Mouse (Mus musculus): ENCODE measurements around the gene Gzma. TPM values are rescaled to one million over a fixed set of nuclear protein-coding genes. Genes with fewer than 3 reads are reported as not detected.

Gene Gzma
- polyA plus RNA-seq, 1 experiment from 2014 or later, result not detected

- ATAC-seq (ENCODE audit: low FRiP score, low TSS enrichment) (no peak), DNase-seq (peak; percentile 63)
- Histone ChIP-seq H3K27me3 (ENCODE audit: control insufficient read depth, insufficient read depth, low read length) (no peaks in the 10 kb centered on the region), H3K4me1 (ENCODE audit: control insufficient read depth, insufficient read depth, low read length) (no peaks in the 10 kb centered on the region), H3K9ac (replicated peaks; ENCODE audit: low read length) (no peak overlapping the region), H3K27ac (replicated peaks; ENCODE audit: low read depth, low read length) (no peak overlapping the region), H3K36me3 (ENCODE audit: control insufficient read depth, insufficient read depth, low read length) (no peaks in the 10 kb centered on the region), H3K4me2 (ENCODE audit: low read length) (no peak overlapping the region), H3K9me3 (ENCODE audit: control insufficient read depth, low read length) (no peaks in the 10 kb centered on the region), H3K4me3 (replicated peaks; ENCODE audit: low read depth, low read length) (no peak overlapping the region)
- WGBS, result 35% methylated on average over 8 of the region's 8 CpGs
Observed at GRCm38 (mm10) chr13:113055826-113056225, 45.0 kb downstream of the Gzma start.

GRCm38 (mm10) chr13:113054230-113054629 lies 46.6 kb downstream of the Gzma start:
- H3K9me3 ChIP-seq (ENCODE audit: control insufficient read depth, low read length), result no peaks in the 10 kb centered on the region
- H3K4me1 ChIP-seq (ENCODE audit: control insufficient read depth, insufficient read depth, low read length), result no peaks in the 10 kb centered on the region
- H3K9ac ChIP-seq (replicated peaks; ENCODE audit: low read length), result no peak overlapping the region
- H3K27me3 ChIP-seq (ENCODE audit: control insufficient read depth, insufficient read depth, low read length), result no peaks in the 10 kb centered on the region
- no peaks in the 10 kb centered on the region for H3K36me3 ChIP-seq (ENCODE audit: control insufficient read depth, insufficient read depth, low read length)
- ATAC-seq (ENCODE audit: low FRiP score, low TSS enrichment) (no peak), DNase-seq (no peak)
- 96% methylated on average over 8 of the region's 8 CpGs for WGBS
- no peak overlapping the region for H3K4me2 ChIP-seq (ENCODE audit: low read length)
- H3K27ac ChIP-seq (replicated peaks; ENCODE audit: low read depth, low read length), result no peak overlapping the region
- H3K4me3 ChIP-seq (replicated peaks; ENCODE audit: low read depth, low read length), result no peak overlapping the region

GRCm38 (mm10) chr13:113047647-113048046 lies 53.1 kb downstream of the Gzma start:
- ATAC-seq (ENCODE audit: low FRiP score, low TSS enrichment), result no peak

GRCm38 (mm10) chr13:113047018-113047417 lies 53.8 kb downstream of the Gzma start:
- Histone ChIP-seq H3K27ac (replicated peaks; ENCODE audit: low read depth, low read length) (no peak overlapping the region), H3K4me2 (ENCODE audit: low read length) (no peak overlapping the region), H3K4me1 (ENCODE audit: control insufficient read depth, insufficient read depth, low read length) (peaks cover 2% of the 10 kb centered on the region; the same call in 1 of the 2 replicates), H3K4me3 (replicated peaks; ENCODE audit: low read depth, low read length) (no peak overlapping the region), H3K27me3 (ENCODE audit: control insufficient read depth, insufficient read depth, low read length) (no peaks in the 10 kb centered on the region), H3K9me3 (ENCODE audit: control insufficient read depth, low read length) (no peaks in the 10 kb centered on the region), H3K36me3 (ENCODE audit: control insufficient read depth, insufficient read depth, low read length) (no peaks in the 10 kb centered on the region), H3K9ac (replicated peaks; ENCODE audit: low read length) (no peak overlapping the region)
- DNase-seq, result no peak
- 0 out of 2 replicates have a peak, but pooled peaks have one; percentile 25 for ATAC-seq (ENCODE audit: low FRiP score, low TSS enrichment)

More at GRCm38 (mm10) chr13:113047647-113048046, 53.1 kb downstream of the Gzma start:
- WGBS, result 66% methylated on average over 3 of the region's 3 CpGs
- no peaks in the 10 kb centered on the region for H3K27me3 ChIP-seq (ENCODE audit: control insufficient read depth, insufficient read depth, low read length)
- peaks cover 2% of the 10 kb centered on the region; the same call in 1 of the 2 replicates for H3K4me1 ChIP-seq (ENCODE audit: control insufficient read depth, insufficient read depth, low read length)
- H3K4me3 ChIP-seq (replicated peaks; ENCODE audit: low read depth, low read length), result no peak overlapping the region
- H3K27ac ChIP-seq (replicated peaks; ENCODE audit: low read depth, low read length), result no peak overlapping the region
- H3K36me3 ChIP-seq (ENCODE audit: control insufficient read depth, insufficient read depth, low read length), result no peaks in the 10 kb centered on the region
- H3K4me2 ChIP-seq (ENCODE audit: low read length), result no peak overlapping the region
- no peaks in the 10 kb centered on the region for H3K9me3 ChIP-seq (ENCODE audit: control insufficient read depth, low read length)
- no peak overlapping the region for H3K9ac ChIP-seq (replicated peaks; ENCODE audit: low read length)
- DNase-seq, result no peak

DNA sequence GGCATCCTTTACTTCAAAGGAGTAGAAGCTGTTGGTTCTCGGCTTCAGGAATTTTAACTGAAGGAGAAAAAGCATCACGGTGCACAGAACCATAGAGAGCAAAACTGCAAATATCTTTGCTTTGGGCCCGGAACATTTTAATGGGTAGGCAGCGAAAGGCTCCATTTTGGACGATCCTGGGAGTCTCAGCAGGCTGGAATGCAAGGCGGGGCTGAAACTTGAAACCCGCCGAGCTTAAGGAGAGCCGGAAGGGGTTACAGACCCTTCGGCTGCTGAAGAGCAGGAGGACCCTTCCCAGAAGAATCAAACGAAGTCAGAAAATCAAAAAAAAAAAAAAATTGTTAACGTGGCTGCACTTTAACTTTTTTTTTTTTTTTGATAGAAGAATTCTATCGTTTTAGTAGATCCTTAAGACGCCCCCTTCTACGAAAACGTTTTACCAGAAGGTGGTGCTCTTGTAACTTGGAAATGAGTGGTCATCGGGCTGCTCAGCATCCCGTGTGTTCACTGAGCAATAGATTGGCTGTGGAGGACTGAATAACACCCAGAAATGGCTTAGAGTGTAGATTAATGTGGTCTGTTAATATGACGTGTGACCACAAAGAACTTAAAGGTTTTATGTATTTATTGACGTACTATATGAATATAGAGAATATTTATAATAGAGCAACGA lies 54.4 kb downstream of the Gzma start, which contains the start of gene Gpx8:
Gene Gpx8, minus strand, starts transcription at position 200 of the 673 bp plus-strand sequence.
- Histone ChIP-seq H3K4me3 (replicated peaks; ENCODE audit: low read depth, low read length) (peak within 1 kb of the TSS; percentile 46), H3K9me3 (ENCODE audit: control insufficient read depth, low read length) (no peaks in the 10 kb centered on the region), H3K4me2 (ENCODE audit: low read length) (peak within 1 kb of the TSS; percentile 74), H3K27me3 (ENCODE audit: control insufficient read depth, insufficient read depth, low read length) (no peaks in the 10 kb centered on the region), H3K36me3 (ENCODE audit: control insufficient read depth, insufficient read depth, low read length) (no peaks in the 10 kb centered on the region), H3K9ac (replicated peaks; ENCODE audit: low read length) (peak within 1 kb of the TSS; percentile 35; the same call in 1 of the 2 replicates), H3K27ac (replicated peaks; ENCODE audit: low read depth, low read length) (no peak within 1 kb of the TSS), H3K4me1 (ENCODE audit: control insufficient read depth, insufficient read depth, low read length) (peaks cover 2% of the 10 kb centered on the region; the same call in 1 of the 2 replicates)
- ATAC-seq (ENCODE audit: low FRiP score, low TSS enrichment) (peak; percentile 74; the same call in 1 of the 2 replicates), DNase-seq (peak; percentile 86)
- whole genome bisulfite sequencing, result 5% methylated on average over 21 of the region's 21 CpGs

DNA sequence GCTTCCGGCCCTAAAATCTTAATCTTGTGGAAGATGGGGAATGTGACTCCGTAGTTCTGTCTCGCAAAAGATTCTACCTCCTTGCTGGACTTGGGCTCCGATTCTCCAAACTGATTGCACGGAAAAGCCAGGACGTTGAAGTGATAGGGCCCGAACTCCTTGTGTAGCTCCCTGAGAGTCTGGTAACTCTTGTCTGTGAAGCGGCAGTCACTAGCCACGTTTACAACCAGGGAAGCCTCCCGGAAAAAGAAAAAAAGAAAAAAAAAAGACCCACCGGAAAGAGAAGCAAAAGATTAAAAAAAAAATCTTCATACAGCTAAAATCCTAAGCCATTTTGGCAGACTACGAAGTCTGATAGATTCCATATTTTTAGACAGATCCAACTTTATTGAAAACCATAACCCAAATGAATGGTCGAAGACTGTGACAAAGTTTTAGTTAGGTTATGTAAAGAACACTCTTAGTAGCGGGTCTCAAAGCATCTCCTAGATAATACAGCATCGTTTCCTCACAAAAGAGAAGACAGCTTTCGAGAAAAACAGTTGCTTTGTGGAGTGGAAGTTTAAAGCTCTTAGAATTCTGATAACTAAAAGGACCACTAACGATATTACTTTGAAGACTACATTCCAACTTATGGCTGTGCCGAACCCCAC lies 55.2 kb downstream of the Gzma start:
- Histone ChIP-seq H3K9me3 (ENCODE audit: control insufficient read depth, low read length) (no peaks in the 10 kb centered on the region), H3K36me3 (ENCODE audit: control insufficient read depth, insufficient read depth, low read length) (no peaks in the 10 kb centered on the region), H3K9ac (replicated peaks; ENCODE audit: low read length) (peak overlapping the region; percentile 35; the same call in 1 of the 2 replicates), H3K27me3 (ENCODE audit: control insufficient read depth, insufficient read depth, low read length) (no peaks in the 10 kb centered on the region), H3K4me1 (ENCODE audit: control insufficient read depth, insufficient read depth, low read length) (peaks cover 2% of the 10 kb centered on the region; the same call in 1 of the 2 replicates), H3K27ac (replicated peaks; ENCODE audit: low read depth, low read length) (no peak overlapping the region), H3K4me3 (replicated peaks; ENCODE audit: low read depth, low read length) (peak overlapping the region; percentile 46), H3K4me2 (ENCODE audit: low read length) (peak overlapping the region; percentile 74)
- ATAC-seq (ENCODE audit: low FRiP score, low TSS enrichment) (no peak), DNase-seq (peak; percentile 15)
- WGBS, result 16% methylated on average over 18 of the region's 18 CpGs

DNA sequence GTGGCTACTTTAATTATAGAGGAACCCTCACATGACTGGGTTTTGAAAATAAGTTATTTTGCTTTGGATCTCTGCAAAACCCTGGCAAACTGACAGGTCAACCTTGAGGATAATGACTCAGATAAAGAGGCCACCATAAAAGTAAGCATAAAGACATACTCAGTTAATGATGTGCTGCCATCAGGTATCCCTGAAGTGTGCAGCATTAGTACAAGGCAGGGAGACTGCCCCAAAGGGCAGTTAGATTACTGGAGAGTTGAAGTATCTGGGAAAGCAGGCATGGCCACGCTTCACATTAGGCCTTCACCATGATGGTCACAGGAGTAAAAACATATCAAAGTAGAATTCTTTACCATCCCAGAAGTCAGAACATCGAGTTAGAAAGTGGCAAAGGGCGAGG lies 55.9 kb downstream of the Gzma start:
- H3K4me2 ChIP-seq (ENCODE audit: low read length), result peak overlapping the region; percentile 74
- ATAC-seq (ENCODE audit: low FRiP score, low TSS enrichment), result no peak
- peak overlapping the region; percentile 46 for H3K4me3 ChIP-seq (replicated peaks; ENCODE audit: low read depth, low read length)
- no peaks in the 10 kb centered on the region for H3K36me3 ChIP-seq (ENCODE audit: control insufficient read depth, insufficient read depth, low read length)
- H3K4me1 ChIP-seq (ENCODE audit: control insufficient read depth, insufficient read depth, low read length), result peaks cover 2% of the 10 kb centered on the region; the same call in 1 of the 2 replicates
- no peaks in the 10 kb centered on the region for H3K9me3 ChIP-seq (ENCODE audit: control insufficient read depth, low read length)
- no peak for DNase-seq
- no peak overlapping the region for H3K27ac ChIP-seq (replicated peaks; ENCODE audit: low read depth, low read length)
- no peaks in the 10 kb centered on the region for H3K27me3 ChIP-seq (ENCODE audit: control insufficient read depth, insufficient read depth, low read length)
- no peak overlapping the region; the same call in 1 of the 2 replicates for H3K9ac ChIP-seq (replicated peaks; ENCODE audit: low read length)
- 77% methylated on average over 3 of the region's 3 CpGs for WGBS

All from midbrain, embryonic 14.5 days (tissue).